ENCODE assay signal across 19 mouse cellular contexts in the genomic region with DNA sequence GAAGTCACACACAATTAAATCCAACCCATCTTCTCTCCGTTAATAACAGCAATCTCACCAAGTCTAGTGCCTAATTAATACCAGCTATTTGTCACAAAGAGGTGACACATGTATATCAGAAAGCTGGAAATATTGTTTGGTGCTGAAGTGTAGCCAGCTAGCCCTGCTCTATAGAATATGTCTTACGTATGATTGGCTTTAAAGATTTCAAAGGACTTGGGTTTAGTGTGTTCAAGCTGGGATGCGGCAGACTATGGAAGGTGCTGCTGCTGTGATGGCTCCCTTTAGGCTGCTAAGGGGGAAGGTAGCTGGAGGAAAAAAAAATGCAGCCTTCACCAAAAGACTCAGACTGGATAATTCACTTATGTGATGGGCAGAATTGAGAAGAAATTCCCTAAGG.
DNase-seq lines count a peak whose midpoint lies in the region; ATAC-seq and TF ChIP-seq lines count a peak whose summit lies in the region.
"Had no signal": no experiment of that assay in that cellular context is flagged by ENCODE, and none has a peak within 500 bp of the region (broad histone marks: within the 10 kb centered on the region; RNA-seq: fewer than 3 reads in every experiment).

No protein-coding gene starts in this region.

- no peak for DNase-seq in forebrain, embryonic 10.5 days (ENCODE audit: extremely low spot score, low spot score)
- DNase-seq in midbrain, embryonic 11.5 days (ENCODE audit: low spot score, missing footprints), result no peak
- DNase-seq in layer of hippocampus, adult 2 months (ENCODE audit: low spot score in 2 of 2), result no peak
- DNase-seq: adrenal gland, postnatal 10 days; cerebellum, adult 11-12 months; cerebellum, adult 9-10 months; cerebellum, postnatal 25 days; gastrocnemius, postnatal 36 days; heart, adult 2 months; heart, postnatal 14 days had no signal

- TF ChIP-seq CTCF in layer of hippocampus, adult 2 months (conservative IDR thresholded peaks at IDR 0.05), result no peak

- ATAC-seq in forebrain, embryonic 12.5 days (ENCODE audit: low FRiP score), result peak; percentile 50; the same call in 1 of the 2 replicates
- ATAC-seq in hindbrain, embryonic 13.5 days (ENCODE audit: low FRiP score), result 0 out of 2 replicates have a peak, but pooled peaks have one; percentile 28
- no peak for ATAC-seq in hindbrain, embryonic 16.5 days
- no peak; the same call in 1 of the 2 replicates for ATAC-seq in midbrain, embryonic 16.5 days
- no peak for ATAC-seq in midbrain, embryonic 11.5 days (ENCODE audit: low FRiP score)
- ATAC-seq in neural tube, embryonic 15.5 days (ENCODE audit: low FRiP score), result no peak; the same call in 1 of the 2 replicates
- ATAC-seq: intestine, embryonic 16.5 days had no signal

- no peaks in the 10 kb centered on the region for H3K9me3 ChIP-seq in forebrain, embryonic 12.5 days
- H3K9me3 ChIP-seq in forebrain, embryonic 10.5 days, result no peaks in the 10 kb centered on the region
- no peaks in the 10 kb centered on the region for H3K9me3 ChIP-seq in hindbrain, embryonic 13.5 days
- H3K9me3 ChIP-seq in hindbrain, embryonic 16.5 days (ENCODE audit: control insufficient read depth, low read length), result no peaks in the 10 kb centered on the region
- 0 out of 2 replicates have a peak, but pooled peaks cover 2% of the 10 kb centered on the region for H3K9me3 ChIP-seq in midbrain, embryonic 16.5 days (replicated peaks; ENCODE audit: control insufficient read depth, low read length, poor library complexity, severe bottlenecking)
- no peaks in the 10 kb centered on the region for H3K9me3 ChIP-seq in midbrain, embryonic 11.5 days (ENCODE audit: control insufficient read depth, low read length)
- H3K9me3 ChIP-seq in neural tube, embryonic 15.5 days (replicated peaks), result no peaks in the 10 kb centered on the region
- H3K9me3 ChIP-seq: embryonic facial prominence, embryonic 12.5 days; heart, embryonic 15.5 days had no signal

- H3K4me3 ChIP-seq in forebrain, embryonic 12.5 days (replicated peaks), result no peak overlapping the region
- no peak overlapping the region for H3K4me3 ChIP-seq in forebrain, embryonic 10.5 days
- no peak overlapping the region for H3K4me3 ChIP-seq in hindbrain, embryonic 13.5 days
- no peak overlapping the region for H3K4me3 ChIP-seq in hindbrain, embryonic 16.5 days (ENCODE audit: low read length)
- H3K4me3 ChIP-seq in midbrain, embryonic 16.5 days (ENCODE audit: low read depth, low read length), result no peak overlapping the region
- no peak overlapping the region for H3K4me3 ChIP-seq in midbrain, embryonic 11.5 days (ENCODE audit: low read depth, low read length)
- no peak overlapping the region for H3K4me3 ChIP-seq in neural tube, embryonic 15.5 days (replicated peaks)
- no peak overlapping the region for H3K4me3 ChIP-seq in layer of hippocampus, adult 2 months
- H3K4me3 ChIP-seq: embryonic facial prominence, embryonic 12.5 days; heart, adult 2 months; heart, embryonic 15.5 days had no signal

- WGBS in forebrain, embryonic 12.5 days, result 47% methylated on average over 3 of the region's 3 CpGs
- WGBS in forebrain, embryonic 10.5 days, result 84% methylated on average over 3 of the region's 3 CpGs
- 57% methylated on average over 3 of the region's 3 CpGs for WGBS in hindbrain, embryonic 13.5 days
- WGBS in hindbrain, embryonic 16.5 days, result 52% methylated on average over 3 of the region's 3 CpGs
- 45% methylated on average over 3 of the region's 3 CpGs for WGBS in midbrain, embryonic 16.5 days
- 77% methylated on average over 3 of the region's 3 CpGs for WGBS in midbrain, embryonic 11.5 days
- 55% methylated on average over 3 of the region's 3 CpGs for WGBS in neural tube, embryonic 15.5 days

- no peaks in the 10 kb centered on the region for H3K36me3 ChIP-seq in forebrain, embryonic 12.5 days (replicated peaks)
- H3K36me3 ChIP-seq in forebrain, embryonic 10.5 days (replicated peaks), result no peaks in the 10 kb centered on the region
- no peaks in the 10 kb centered on the region for H3K36me3 ChIP-seq in hindbrain, embryonic 13.5 days
- no peaks in the 10 kb centered on the region for H3K36me3 ChIP-seq in hindbrain, embryonic 16.5 days (ENCODE audit: control insufficient read depth, insufficient read depth, low read length)
- H3K36me3 ChIP-seq in midbrain, embryonic 16.5 days (ENCODE audit: control insufficient read depth, insufficient read depth, low read length), result no peaks in the 10 kb centered on the region
- no peaks in the 10 kb centered on the region for H3K36me3 ChIP-seq in midbrain, embryonic 11.5 days (ENCODE audit: control insufficient read depth, insufficient read depth, low read length)
- no peaks in the 10 kb centered on the region for H3K36me3 ChIP-seq in neural tube, embryonic 15.5 days
- H3K36me3 ChIP-seq: embryonic facial prominence, embryonic 12.5 days; heart, embryonic 15.5 days had no signal

- no peaks in the 10 kb centered on the region for H3K4me1 ChIP-seq in forebrain, embryonic 12.5 days
- peaks cover 5% of the 10 kb centered on the region; the same call in 1 of the 2 replicates for H3K4me1 ChIP-seq in forebrain, embryonic 10.5 days
- H3K4me1 ChIP-seq in hindbrain, embryonic 13.5 days (replicated peaks), result peaks cover 4% of the 10 kb centered on the region; the same call in 1 of the 2 replicates
- no peaks in the 10 kb centered on the region for H3K4me1 ChIP-seq in hindbrain, embryonic 16.5 days (ENCODE audit: control insufficient read depth, insufficient read depth, low read depth, low read length)
- peaks cover 2% of the 10 kb centered on the region; the same call in 1 of the 2 replicates for H3K4me1 ChIP-seq in midbrain, embryonic 16.5 days (ENCODE audit: control insufficient read depth, insufficient read depth, low read length)
- H3K4me1 ChIP-seq in midbrain, embryonic 11.5 days (ENCODE audit: control insufficient read depth, insufficient read depth, low read length), result no peaks in the 10 kb centered on the region
- H3K4me1 ChIP-seq in neural tube, embryonic 15.5 days, result no peaks in the 10 kb centered on the region
- H3K4me1 ChIP-seq: embryonic facial prominence, embryonic 12.5 days; heart, embryonic 15.5 days had no signal

- H3K9ac ChIP-seq in forebrain, embryonic 12.5 days, result no peak overlapping the region
- H3K9ac ChIP-seq in hindbrain, embryonic 13.5 days, result no peak overlapping the region
- no peak overlapping the region for H3K9ac ChIP-seq in hindbrain, embryonic 16.5 days (ENCODE audit: low read depth, low read length)
- no peak overlapping the region for H3K9ac ChIP-seq in midbrain, embryonic 16.5 days (ENCODE audit: low read depth, low read length)
- H3K9ac ChIP-seq in midbrain, embryonic 11.5 days (ENCODE audit: low read length), result no peak overlapping the region
- H3K9ac ChIP-seq in neural tube, embryonic 15.5 days (replicated peaks), result no peak overlapping the region
- H3K9ac ChIP-seq: embryonic facial prominence, embryonic 12.5 days; heart, embryonic 15.5 days had no signal

- H3K27ac ChIP-seq in forebrain, embryonic 12.5 days, result no peak overlapping the region
- H3K27ac ChIP-seq in forebrain, embryonic 10.5 days, result no peak overlapping the region
- peak overlapping the region; percentile 44; the same call in 1 of the 2 replicates for H3K27ac ChIP-seq in hindbrain, embryonic 13.5 days
- H3K27ac ChIP-seq in hindbrain, embryonic 16.5 days (ENCODE audit: low read depth, low read length), result no peak overlapping the region
- peak overlapping the region; percentile 22; the same call in 1 of the 2 replicates for H3K27ac ChIP-seq in midbrain, embryonic 16.5 days (ENCODE audit: low read length)
- H3K27ac ChIP-seq in midbrain, embryonic 11.5 days (ENCODE audit: low read depth, low read length), result no peak overlapping the region
- no peak overlapping the region for H3K27ac ChIP-seq in neural tube, embryonic 15.5 days (replicated peaks)
- H3K27ac ChIP-seq in layer of hippocampus, adult 2 months, result no peak overlapping the region
- H3K27ac ChIP-seq: embryonic facial prominence, embryonic 12.5 days; heart, adult 2 months; heart, embryonic 15.5 days had no signal

- no peak overlapping the region for H3K4me2 ChIP-seq in forebrain, embryonic 12.5 days
- no peak overlapping the region for H3K4me2 ChIP-seq in hindbrain, embryonic 13.5 days
- no peak overlapping the region for H3K4me2 ChIP-seq in hindbrain, embryonic 16.5 days (ENCODE audit: low read length)
- 0 out of 2 replicates have a peak overlapping the region, but pooled peaks have one; percentile 5 for H3K4me2 ChIP-seq in midbrain, embryonic 16.5 days (ENCODE audit: low read length)
- no peak overlapping the region for H3K4me2 ChIP-seq in midbrain, embryonic 11.5 days
- peak overlapping the region; percentile 9; the same call in 1 of the 2 replicates for H3K4me2 ChIP-seq in neural tube, embryonic 15.5 days
- H3K4me2 ChIP-seq: embryonic facial prominence, embryonic 12.5 days; heart, embryonic 11.5 days; heart, embryonic 15.5 days had no signal

- H3K27me3 ChIP-seq in forebrain, embryonic 12.5 days, result no peaks in the 10 kb centered on the region
- no peaks in the 10 kb centered on the region for H3K27me3 ChIP-seq in forebrain, embryonic 10.5 days (ENCODE audit: poor library complexity, severe bottlenecking)
- no peaks in the 10 kb centered on the region for H3K27me3 ChIP-seq in hindbrain, embryonic 13.5 days
- no peaks in the 10 kb centered on the region for H3K27me3 ChIP-seq in hindbrain, embryonic 16.5 days (replicated peaks; ENCODE audit: control insufficient read depth, insufficient read depth, low read length)
- H3K27me3 ChIP-seq in midbrain, embryonic 16.5 days (ENCODE audit: control insufficient read depth, insufficient read depth, low read depth, low read length), result no peaks in the 10 kb centered on the region
- H3K27me3 ChIP-seq in midbrain, embryonic 11.5 days (ENCODE audit: control insufficient read depth, insufficient read depth, low read length), result no peaks in the 10 kb centered on the region
- H3K27me3 ChIP-seq in neural tube, embryonic 15.5 days (replicated peaks), result no peaks in the 10 kb centered on the region
- H3K27me3 ChIP-seq: embryonic facial prominence, embryonic 12.5 days; heart, embryonic 15.5 days had no signal

Comparison
In these comparisons a context has a peak if more than half of its experiments do, and no peak if none do; other contexts are left out.
1. ATAC-seq: peak in forebrain, embryonic 12.5 days (single experiment) and hindbrain, embryonic 13.5 days (single experiment); none in hindbrain, embryonic 16.5 days (single experiment), midbrain, embryonic 16.5 days (single experiment), midbrain, embryonic 11.5 days (single experiment) and neural tube, embryonic 15.5 days (single experiment).
2. H3K27ac ChIP-seq: peak in hindbrain, embryonic 13.5 days (single experiment) and midbrain, embryonic 16.5 days (single experiment); none in forebrain, embryonic 12.5 days (single experiment), forebrain, embryonic 10.5 days (single experiment), hindbrain, embryonic 16.5 days (single experiment), midbrain, embryonic 11.5 days (single experiment), neural tube, embryonic 15.5 days (single experiment) and layer of hippocampus, adult 2 months (single experiment).
3. H3K4me2 ChIP-seq: peak in midbrain, embryonic 16.5 days (single experiment) and neural tube, embryonic 15.5 days (single experiment); none in forebrain, embryonic 12.5 days (single experiment), hindbrain, embryonic 13.5 days (single experiment), hindbrain, embryonic 16.5 days (single experiment) and midbrain, embryonic 11.5 days (single experiment).